Mouse (Mus musculus): ENCODE results near the gene Creld1.
A peak's percentile ranks its signal among the peaks of the same experiment; 100 is the strongest.

Gene Creld1

DNA sequence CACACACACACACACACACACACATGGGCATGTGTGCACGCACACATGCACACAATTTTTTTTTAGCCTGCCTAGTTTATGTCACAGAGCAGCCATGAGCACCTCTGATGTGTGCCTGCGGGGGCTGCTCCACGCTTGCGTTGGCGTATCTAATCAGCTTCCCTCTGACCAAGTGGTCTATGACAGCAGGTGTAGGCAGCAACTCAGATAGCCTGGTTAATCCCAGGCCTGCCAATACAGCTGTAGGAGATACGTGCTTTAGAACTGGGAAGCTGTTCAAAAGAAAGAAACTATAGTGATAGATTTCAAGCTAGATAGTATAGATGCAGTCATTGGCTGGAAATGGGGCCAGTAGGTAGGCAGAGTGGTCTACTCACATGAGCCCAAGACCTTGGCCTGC lies 9.4 kb upstream of the Creld1 start:
- peaks cover 54% of the 10 kb centered on the region for H3K27me3 ChIP-seq (ENCODE audit: insufficient read depth, low read length)
- H3K4me3 ChIP-seq (replicated peaks; ENCODE audit: low read length): no peak overlapping the region
- no peaks in the 10 kb centered on the region for H3K36me3 ChIP-seq (ENCODE audit: insufficient read depth, low read length)
- H3K9me3 ChIP-seq (ENCODE audit: low read length): no peaks in the 10 kb centered on the region
- peaks cover 49% of the 10 kb centered on the region for H3K4me1 ChIP-seq (replicated peaks; ENCODE audit: low read depth, low read length)
- TF ChIP-seq NANOG (IDR thresholded peaks at IDR 0.05; ENCODE audit: borderline replicate concordance, low read length) (no peak), POU5F1 (IDR thresholded peaks at IDR 0.05; ENCODE audit: borderline replicate concordance, low read length) (no peak)

GRCm38 (mm10) chr6:113477353-113477752 lies 5.7 kb upstream of the Creld1 start:
- no peak for TF ChIP-seq CTCF (conservative IDR thresholded peaks at IDR 0.05; ENCODE audit: low read length)
- TF ChIP-seq NANOG (IDR thresholded peaks at IDR 0.05; ENCODE audit: borderline replicate concordance, low read length): no peak
- TF ChIP-seq POU5F1 (IDR thresholded peaks at IDR 0.05; ENCODE audit: borderline replicate concordance, low read length): no peak
- no peaks in the 10 kb centered on the region for H3K36me3 ChIP-seq (ENCODE audit: insufficient read depth, low read length)
- peaks cover 51% of the 10 kb centered on the region for H3K27me3 ChIP-seq (ENCODE audit: insufficient read depth, low read length)
- peaks cover 48% of the 10 kb centered on the region for H3K4me1 ChIP-seq (replicated peaks; ENCODE audit: low read depth, low read length)
- no peaks in the 10 kb centered on the region for H3K9me3 ChIP-seq (ENCODE audit: low read length)
- H3K4me3 ChIP-seq (replicated peaks; ENCODE audit: low read length): no peak overlapping the region

DNA sequence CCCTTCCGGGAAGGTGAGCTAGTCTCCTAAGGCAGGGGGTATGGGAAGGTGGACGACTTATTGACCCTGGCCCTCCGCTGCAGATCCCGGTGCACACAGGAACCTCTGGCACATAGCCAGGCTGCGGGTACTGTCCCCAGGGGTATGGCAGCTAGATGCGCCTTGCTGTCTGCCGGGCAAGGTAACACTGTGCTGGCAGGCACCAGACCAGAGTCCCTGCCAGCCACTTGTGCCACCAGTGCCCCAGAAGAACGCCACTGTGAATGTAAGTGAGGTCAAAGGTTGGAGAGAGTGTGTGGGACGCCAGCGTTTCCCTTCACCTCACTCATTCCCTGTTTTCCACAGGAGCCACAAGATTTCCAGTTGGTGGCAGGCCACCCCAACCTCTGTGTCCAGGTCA lies 4.2 kb upstream of the Creld1 start:
- Histone ChIP-seq H3K4me1 (replicated peaks; ENCODE audit: low read depth, low read length) (peaks cover 47% of the 10 kb centered on the region), H3K36me3 (ENCODE audit: insufficient read depth, low read length) (no peaks in the 10 kb centered on the region), H3K4me3 (replicated peaks; ENCODE audit: low read length) (no peak overlapping the region), H3K9me3 (ENCODE audit: low read length) (peaks cover 2% of the 10 kb centered on the region; the same call in 1 of the 2 replicates), H3K27me3 (ENCODE audit: insufficient read depth, low read length) (peaks cover 43% of the 10 kb centered on the region)
- TF ChIP-seq NANOG (IDR thresholded peaks at IDR 0.05; ENCODE audit: borderline replicate concordance, low read length): no peak
- no peak for TF ChIP-seq CTCF (conservative IDR thresholded peaks at IDR 0.05; ENCODE audit: low read length)
- no peak for TF ChIP-seq POU5F1 (IDR thresholded peaks at IDR 0.05; ENCODE audit: borderline replicate concordance, low read length)

GRCm38 (mm10) chr6:113480555-113481373 lies 2.3 kb upstream of the Creld1 start:
- Histone ChIP-seq H3K27me3 (ENCODE audit: insufficient read depth, low read length) (peaks cover 37% of the 10 kb centered on the region), H3K9me3 (ENCODE audit: low read length) (peaks cover 10% of the 10 kb centered on the region; the same call in 1 of the 2 replicates)
- TF ChIP-seq CTCF (conservative IDR thresholded peaks at IDR 0.05; ENCODE audit: low read length) (no peak), NANOG (IDR thresholded peaks at IDR 0.05; ENCODE audit: borderline replicate concordance, low read length) (no peak)

GRCm38 (mm10) chr6:113482477-113483099 lies 509 bp upstream of the Creld1 start:
- no peak for TF ChIP-seq CTCF (conservative IDR thresholded peaks at IDR 0.05; ENCODE audit: low read length)
- TF ChIP-seq NANOG (IDR thresholded peaks at IDR 0.05; ENCODE audit: borderline replicate concordance, low read length): no peak
- TF ChIP-seq POU5F1 (IDR thresholded peaks at IDR 0.05; ENCODE audit: borderline replicate concordance, low read length): no peak
- Histone ChIP-seq H3K4me3 (replicated peaks; ENCODE audit: low read length) (peak overlapping the region; percentile 89), H3K27me3 (ENCODE audit: insufficient read depth, low read length) (peaks cover 32% of the 10 kb centered on the region), H3K4me1 (replicated peaks; ENCODE audit: low read depth, low read length) (peaks cover 79% of the 10 kb centered on the region), H3K36me3 (ENCODE audit: insufficient read depth, low read length) (peaks cover 13% of the 10 kb centered on the region; the same call in 1 of the 2 replicates), H3K9me3 (ENCODE audit: low read length) (peaks cover 10% of the 10 kb centered on the region; the same call in 1 of the 2 replicates)

More at GRCm38 (mm10) chr6:113480555-113481373, 2.3 kb upstream of the Creld1 start:
- peaks cover 11% of the 10 kb centered on the region; the same call in 1 of the 2 replicates for H3K36me3 ChIP-seq (ENCODE audit: insufficient read depth, low read length)
- no peak overlapping the region for H3K4me3 ChIP-seq (replicated peaks; ENCODE audit: low read length)
- peaks cover 62% of the 10 kb centered on the region for H3K4me1 ChIP-seq (replicated peaks; ENCODE audit: low read depth, low read length)

DNA sequence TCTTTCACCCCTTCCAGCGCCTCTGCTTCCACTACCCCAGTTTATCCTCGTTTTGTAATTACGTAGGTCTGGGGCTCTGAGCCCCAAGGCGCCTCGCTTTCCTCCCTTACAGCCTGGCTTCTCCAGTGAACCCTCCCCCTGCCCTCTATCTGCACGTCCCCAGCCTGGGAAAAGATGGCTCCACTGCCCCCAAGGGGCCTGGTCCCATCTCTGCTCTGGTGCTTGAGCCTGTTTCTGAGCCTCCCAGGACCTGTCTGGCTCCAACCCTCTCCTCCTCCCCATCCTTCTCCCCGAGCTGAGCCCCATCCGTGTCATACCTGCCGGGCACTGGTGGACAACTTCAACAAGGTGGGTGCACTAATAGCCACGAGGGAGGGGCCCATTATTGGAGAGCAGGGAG lies 632 bp downstream of the Creld1 start:
- Histone ChIP-seq H3K36me3 (ENCODE audit: insufficient read depth, low read length) (peaks cover 18% of the 10 kb centered on the region), H3K27me3 (ENCODE audit: insufficient read depth, low read length) (peaks cover 32% of the 10 kb centered on the region), H3K4me1 (replicated peaks; ENCODE audit: low read depth, low read length) (peaks cover 84% of the 10 kb centered on the region), H3K4me3 (replicated peaks; ENCODE audit: low read length) (peak overlapping the region; percentile 89), H3K9me3 (ENCODE audit: low read length) (peaks cover 10% of the 10 kb centered on the region; the same call in 1 of the 2 replicates)
- no peak for TF ChIP-seq CTCF (conservative IDR thresholded peaks at IDR 0.05; ENCODE audit: low read length)
- TF ChIP-seq NANOG (IDR thresholded peaks at IDR 0.05; ENCODE audit: borderline replicate concordance, low read length): no peak
- TF ChIP-seq POU5F1 (IDR thresholded peaks at IDR 0.05; ENCODE audit: borderline replicate concordance, low read length): no peak

DNA sequence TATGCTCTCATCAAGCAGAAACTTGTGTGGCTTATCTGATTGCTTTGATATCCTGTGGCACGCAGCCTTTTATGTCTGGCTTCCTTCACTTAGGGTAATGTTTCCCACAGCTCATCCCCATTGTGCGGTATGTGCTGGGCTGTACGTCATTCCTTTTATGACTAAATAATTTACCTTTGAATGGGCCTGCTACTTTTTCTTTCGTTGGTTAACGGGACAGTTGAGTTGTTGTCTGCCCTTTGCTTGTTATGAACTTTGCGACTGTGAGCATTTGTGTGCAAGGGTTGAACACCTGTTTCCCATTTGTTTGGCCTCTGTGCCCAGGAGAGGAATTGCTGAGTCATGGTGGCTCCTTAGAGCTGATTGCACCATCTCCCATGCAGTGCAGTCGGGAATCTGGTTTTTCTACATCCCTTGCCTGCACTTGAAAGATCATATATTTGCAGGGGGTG lies 4.1 kb downstream of the Creld1 start:
- TF ChIP-seq CTCF (conservative IDR thresholded peaks at IDR 0.05; ENCODE audit: low read length): no peak
- TF ChIP-seq NANOG (IDR thresholded peaks at IDR 0.05; ENCODE audit: borderline replicate concordance, low read length): no peak
- TF ChIP-seq POU5F1 (IDR thresholded peaks at IDR 0.05; ENCODE audit: borderline replicate concordance, low read length): no peak
- peak overlapping the region; percentile 52 for H3K4me3 ChIP-seq (replicated peaks; ENCODE audit: low read length)
- peaks cover 3% of the 10 kb centered on the region; the same call in 1 of the 2 replicates for H3K27me3 ChIP-seq (ENCODE audit: insufficient read depth, low read length)
- H3K4me1 ChIP-seq (replicated peaks; ENCODE audit: low read depth, low read length): peaks cover 81% of the 10 kb centered on the region
- peaks cover 10% of the 10 kb centered on the region; the same call in 1 of the 2 replicates for H3K9me3 ChIP-seq (ENCODE audit: low read length)
- peaks cover 38% of the 10 kb centered on the region for H3K36me3 ChIP-seq (ENCODE audit: insufficient read depth, low read length)

DNA sequence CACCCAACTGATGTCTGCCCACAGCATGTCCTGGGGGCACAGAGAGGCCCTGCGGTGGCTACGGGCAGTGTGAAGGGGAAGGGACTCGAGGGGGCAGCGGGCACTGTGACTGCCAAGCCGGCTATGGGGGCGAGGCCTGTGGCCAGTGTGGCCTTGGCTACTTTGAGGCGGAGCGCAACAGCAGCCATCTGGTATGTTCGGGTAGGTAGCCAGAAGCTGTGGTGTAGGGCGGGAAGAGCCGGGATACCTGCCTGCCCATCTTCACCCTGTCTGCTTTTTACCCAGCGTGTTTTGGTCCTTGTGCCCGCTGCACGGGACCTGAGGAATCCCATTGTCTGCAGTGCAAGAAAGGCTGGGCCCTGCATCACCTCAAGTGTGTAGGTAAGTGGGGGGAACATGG lies 6.3 kb downstream of the Creld1 start:
- no peak for TF ChIP-seq POU5F1 (IDR thresholded peaks at IDR 0.05; ENCODE audit: borderline replicate concordance, low read length)
- no peak for TF ChIP-seq CTCF (conservative IDR thresholded peaks at IDR 0.05; ENCODE audit: low read length)
- no peak for TF ChIP-seq NANOG (IDR thresholded peaks at IDR 0.05; ENCODE audit: borderline replicate concordance, low read length)
- H3K4me1 ChIP-seq (replicated peaks; ENCODE audit: low read depth, low read length): peaks cover 92% of the 10 kb centered on the region

More for the DNA sequence above, 6.3 kb downstream of the Creld1 start:
- Histone ChIP-seq H3K9me3 (ENCODE audit: low read length) (0 out of 2 replicates have a peak, but pooled peaks cover 5% of the 10 kb centered on the region), H3K4me3 (replicated peaks; ENCODE audit: low read length) (peak overlapping the region; percentile 41), H3K27me3 (ENCODE audit: insufficient read depth, low read length) (no peaks in the 10 kb centered on the region), H3K36me3 (ENCODE audit: insufficient read depth, low read length) (peaks cover 45% of the 10 kb centered on the region)

All from E14TG2a.4 (cell line).